Mouse (Mus musculus): ENCODE data around the gene Wipf3. TPM values are rescaled to one million over a fixed set of nuclear protein-coding genes. Genes with fewer than 3 reads are reported as not detected.
A peak's percentile ranks its signal among the peaks of the same experiment; 100 is the strongest.

Gene Wipf3
- polyA plus RNA-seq (2015; fragmentation: Nextera tagmentation; extraction: Ambion mirVana): 2.2 and 2.5 TPM in 2 replicates

DNA sequence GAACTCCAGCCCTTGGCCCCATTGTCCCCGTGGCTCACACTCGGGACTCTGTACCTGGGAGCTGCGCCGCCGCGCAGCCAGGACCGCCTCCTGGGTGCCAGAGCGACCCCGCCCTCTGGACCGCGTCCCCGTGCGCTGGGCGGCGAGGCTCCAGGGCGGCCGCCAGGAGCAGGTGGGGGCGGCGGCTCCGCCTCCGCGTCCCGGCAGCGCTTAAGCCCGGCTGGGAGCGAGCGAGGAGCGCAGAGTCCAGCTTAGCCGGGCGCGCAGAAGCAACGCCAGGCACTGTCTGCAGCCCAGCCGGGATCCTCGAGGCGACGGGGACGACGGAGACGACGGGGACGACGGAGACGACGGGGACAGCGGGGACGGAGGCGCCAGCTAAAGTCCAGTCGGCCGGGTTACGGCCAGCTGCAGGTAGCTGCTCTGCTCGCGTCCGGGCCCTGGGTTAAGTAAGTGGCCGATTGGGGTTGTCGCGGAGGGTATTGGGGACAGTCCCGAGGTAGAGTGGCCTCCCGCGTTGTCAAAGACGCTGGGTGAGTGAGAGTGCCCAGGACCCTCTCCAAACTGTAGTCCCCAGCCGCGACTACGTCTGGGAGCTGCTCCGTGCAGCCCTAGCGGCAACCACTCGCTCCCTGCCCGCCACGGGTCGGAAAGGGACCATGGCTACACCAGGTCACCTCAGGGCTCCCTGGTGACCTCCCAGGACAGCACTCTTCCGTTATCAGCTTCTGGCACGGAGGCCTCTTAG is at the start of gene Wipf3:
Wipf3 (plus strand) TSS at position 157 of the 748 bp plus-strand sequence.
- Histone ChIP-seq H3K4me1 (peaks cover 23% of the 10 kb centered on the region), H3K4me2 (peak within 1 kb of the TSS; percentile 96), H3K9ac (peak within 1 kb of the TSS; percentile 50), H3K36me3 (no peaks in the 10 kb centered on the region), H3K27me3 (peaks cover 48% of the 10 kb centered on the region), H3K27ac (0 out of 2 replicates have a peak within 1 kb of the TSS, but pooled peaks have one; percentile 18), H3K9me3 (replicated peaks) (no peaks in the 10 kb centered on the region), H3K4me3 (replicated peaks) (peak within 1 kb of the TSS; percentile 58)
- under 1% methylated on average over 71 of the region's 71 CpGs for WGBS
- ATAC-seq (replicated peaks; ENCODE audit: low FRiP score): peak; percentile 93

GRCm38 (mm10) chr6:54382636-54383035 is 46.8 kb upstream of the Wipf3 start:
- no peak for ATAC-seq (replicated peaks; ENCODE audit: low FRiP score)
- Histone ChIP-seq H3K36me3 (no peaks in the 10 kb centered on the region), H3K9me3 (replicated peaks) (no peaks in the 10 kb centered on the region), H3K4me2 (no peak overlapping the region), H3K4me3 (replicated peaks) (no peak overlapping the region), H3K27me3 (no peaks in the 10 kb centered on the region), H3K9ac (no peak overlapping the region), H3K4me1 (0 out of 2 replicates have a peak, but pooled peaks cover 3% of the 10 kb centered on the region), H3K27ac (no peak overlapping the region)
- WGBS: 47% methylated on average over 8 of the region's 8 CpGs

GRCm38 (mm10) chr6:54383893-54384524 is 45.4 kb upstream of the Wipf3 start:
- Histone ChIP-seq H3K9me3 (replicated peaks) (no peaks in the 10 kb centered on the region), H3K27ac (no peak overlapping the region), H3K4me1 (0 out of 2 replicates have a peak, but pooled peaks cover 3% of the 10 kb centered on the region), H3K36me3 (no peaks in the 10 kb centered on the region), H3K27me3 (no peaks in the 10 kb centered on the region), H3K4me3 (replicated peaks) (no peak overlapping the region), H3K4me2 (no peak overlapping the region), H3K9ac (no peak overlapping the region)
- WGBS: 65% methylated on average over 12 of the region's 12 CpGs
- no peak for ATAC-seq (replicated peaks; ENCODE audit: low FRiP score)

DNA sequence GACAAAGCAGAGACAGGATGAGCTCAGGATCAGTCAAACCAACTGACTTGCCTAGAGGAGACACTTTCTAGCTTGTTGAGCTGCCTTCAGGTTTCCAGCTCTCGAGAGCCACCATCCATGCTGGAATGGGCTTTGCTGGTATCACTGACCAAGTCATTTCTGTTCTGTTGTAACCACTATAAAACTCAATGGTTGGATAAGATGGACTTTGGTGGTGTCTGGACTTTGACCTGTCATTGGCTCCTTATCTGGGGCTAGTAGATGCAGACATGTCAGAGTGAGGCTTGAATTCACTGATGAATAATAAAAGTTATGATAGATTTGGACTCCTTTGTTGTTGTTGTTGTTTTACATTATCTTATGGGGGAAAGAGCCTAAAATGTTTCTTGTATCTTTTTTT is 44.6 kb upstream of the Wipf3 start:
- no peaks in the 10 kb centered on the region for H3K36me3 ChIP-seq
- ATAC-seq (replicated peaks; ENCODE audit: low FRiP score): no peak
- no peak overlapping the region for H3K9ac ChIP-seq
- H3K27ac ChIP-seq: no peak overlapping the region
- H3K4me3 ChIP-seq (replicated peaks): no peak overlapping the region
- 0 out of 2 replicates have a peak, but pooled peaks cover 3% of the 10 kb centered on the region for H3K4me1 ChIP-seq
- H3K27me3 ChIP-seq: no peaks in the 10 kb centered on the region
- no peaks in the 10 kb centered on the region for H3K9me3 ChIP-seq (replicated peaks)
- WGBS: 91% methylated on average over 1 of the region's 1 CpGs
- no peak overlapping the region for H3K4me2 ChIP-seq

DNA sequence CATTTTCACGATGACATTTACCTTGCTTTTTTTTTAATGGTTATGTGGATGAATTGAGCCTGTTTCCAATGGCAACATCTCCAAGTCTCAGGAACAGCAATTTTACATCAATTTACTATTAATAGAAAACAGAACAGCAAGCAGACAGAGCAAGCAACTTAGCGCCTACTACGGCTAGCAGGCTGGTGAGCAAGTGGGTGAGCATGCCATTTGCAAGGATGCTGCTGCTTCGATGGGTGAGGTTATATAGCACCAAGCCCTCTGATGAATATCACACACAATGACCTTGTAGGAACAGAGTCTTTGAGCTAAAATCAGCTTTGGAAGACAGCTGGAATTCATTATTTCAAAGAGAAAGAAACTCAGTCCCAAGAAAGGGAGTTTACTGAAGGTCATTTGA is 43.0 kb upstream of the Wipf3 start:
- Histone ChIP-seq H3K36me3 (no peaks in the 10 kb centered on the region), H3K4me1 (0 out of 2 replicates have a peak, but pooled peaks cover 3% of the 10 kb centered on the region), H3K4me2 (no peak overlapping the region), H3K4me3 (replicated peaks) (no peak overlapping the region), H3K27ac (no peak overlapping the region), H3K9ac (no peak overlapping the region), H3K27me3 (no peaks in the 10 kb centered on the region), H3K9me3 (replicated peaks) (no peaks in the 10 kb centered on the region)
- WGBS: 83% methylated on average over 4 of the region's 4 CpGs
- no peak for ATAC-seq (replicated peaks; ENCODE audit: low FRiP score)

- H3K9ac ChIP-seq: no peak overlapping the region
Observed at GRCm38 (mm10) chr6:54387044-54387443, 42.4 kb upstream of the Wipf3 start.

DNA sequence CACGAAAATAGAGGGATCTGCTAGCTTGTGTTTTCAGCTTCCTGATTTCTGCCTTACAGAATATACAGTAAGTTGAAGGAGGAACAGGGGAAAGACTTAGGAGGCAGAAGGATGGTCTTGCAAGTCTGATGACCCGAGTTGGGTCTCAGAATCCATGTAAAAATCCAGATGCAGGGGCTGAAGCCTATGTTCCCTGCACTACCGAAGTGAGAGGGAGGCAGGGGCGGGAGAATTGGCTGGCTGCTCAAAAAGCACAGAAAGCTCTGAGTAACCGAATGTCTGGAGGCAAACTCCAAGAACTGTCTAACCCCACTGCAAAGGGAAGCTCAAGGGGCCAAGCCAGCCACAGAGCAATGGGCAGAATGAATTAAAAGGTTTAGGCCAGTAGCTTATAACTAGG is 41.7 kb upstream of the Wipf3 start:
- Histone ChIP-seq H3K36me3 (no peaks in the 10 kb centered on the region), H3K9ac (no peak overlapping the region), H3K4me2 (no peak overlapping the region), H3K4me1 (0 out of 2 replicates have a peak, but pooled peaks cover 3% of the 10 kb centered on the region), H3K4me3 (replicated peaks) (no peak overlapping the region), H3K9me3 (replicated peaks) (no peaks in the 10 kb centered on the region), H3K27ac (no peak overlapping the region), H3K27me3 (no peaks in the 10 kb centered on the region)
- ATAC-seq (replicated peaks; ENCODE audit: low FRiP score): no peak
- 78% methylated on average over 5 of the region's 5 CpGs for WGBS

More at GRCm38 (mm10) chr6:54387044-54387443, 42.4 kb upstream of the Wipf3 start:
- Histone ChIP-seq H3K27me3 (no peaks in the 10 kb centered on the region), H3K9me3 (replicated peaks) (no peaks in the 10 kb centered on the region), H3K36me3 (no peaks in the 10 kb centered on the region), H3K4me2 (no peak overlapping the region), H3K27ac (no peak overlapping the region), H3K4me1 (0 out of 2 replicates have a peak, but pooled peaks cover 3% of the 10 kb centered on the region), H3K4me3 (replicated peaks) (no peak overlapping the region)
- 85% methylated on average over 3 of the region's 3 CpGs for WGBS
- ATAC-seq (replicated peaks; ENCODE audit: low FRiP score): no peak

- Histone ChIP-seq H3K9me3 (replicated peaks) (no peaks in the 10 kb centered on the region), H3K9ac (no peak overlapping the region), H3K4me1 (0 out of 2 replicates have a peak, but pooled peaks cover 3% of the 10 kb centered on the region), H3K4me3 (replicated peaks) (no peak overlapping the region), H3K27ac (no peak overlapping the region), H3K27me3 (no peaks in the 10 kb centered on the region), H3K4me2 (no peak overlapping the region), H3K36me3 (no peaks in the 10 kb centered on the region)
- no peak for ATAC-seq (replicated peaks; ENCODE audit: low FRiP score)
- 76% methylated on average over 7 of the region's 7 CpGs for WGBS
Observed at GRCm38 (mm10) chr6:54388690-54389275, 40.6 kb upstream of the Wipf3 start.

GRCm38 (mm10) chr6:54391765-54392164 is 37.6 kb upstream of the Wipf3 start:
- Histone ChIP-seq H3K27ac (no peak overlapping the region), H3K36me3 (no peaks in the 10 kb centered on the region), H3K4me3 (replicated peaks) (no peak overlapping the region), H3K9ac (no peak overlapping the region), H3K4me1 (no peaks in the 10 kb centered on the region), H3K4me2 (no peak overlapping the region), H3K27me3 (no peaks in the 10 kb centered on the region), H3K9me3 (replicated peaks) (no peaks in the 10 kb centered on the region)
- WGBS: 2% methylated on average over 3 of the region's 3 CpGs
- ATAC-seq (replicated peaks; ENCODE audit: low FRiP score): no peak

DNA sequence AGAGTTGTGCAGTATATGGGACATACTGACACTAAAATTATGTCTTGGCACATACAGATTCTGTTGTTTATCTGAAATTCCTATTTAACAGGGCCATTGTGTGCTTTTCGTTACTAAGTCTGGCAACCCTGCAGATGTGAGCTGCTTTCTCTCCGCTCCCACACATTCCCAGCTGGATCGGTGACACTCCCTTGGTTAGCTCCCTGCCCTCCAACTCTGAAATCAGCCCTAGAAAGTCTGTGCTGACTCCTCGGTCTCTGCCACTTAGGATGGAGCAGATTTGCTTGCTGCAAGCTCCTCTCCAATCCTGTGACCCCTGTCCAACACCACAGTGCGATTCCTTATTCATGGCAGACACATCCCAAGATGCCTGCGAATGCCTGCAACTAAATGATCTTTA is 35.5 kb upstream of the Wipf3 start:
- ATAC-seq (replicated peaks; ENCODE audit: low FRiP score): no peak
- H3K27me3 ChIP-seq: no peaks in the 10 kb centered on the region
- H3K9ac ChIP-seq: no peak overlapping the region
- no peaks in the 10 kb centered on the region for H3K4me1 ChIP-seq
- H3K9me3 ChIP-seq (replicated peaks): no peaks in the 10 kb centered on the region
- no peak overlapping the region for H3K4me3 ChIP-seq (replicated peaks)
- H3K36me3 ChIP-seq: no peaks in the 10 kb centered on the region
- H3K27ac ChIP-seq: no peak overlapping the region
- 48% methylated on average over 6 of the region's 6 CpGs for WGBS
- no peak overlapping the region for H3K4me2 ChIP-seq

GRCm38 (mm10) chr6:54399194-54399923 is 30.0 kb upstream of the Wipf3 start:
- H3K4me2 ChIP-seq: no peak overlapping the region
- no peak for ATAC-seq (replicated peaks; ENCODE audit: low FRiP score)

More at GRCm38 (mm10) chr6:54399194-54399923, 30.0 kb upstream of the Wipf3 start:
- no peaks in the 10 kb centered on the region for H3K9me3 ChIP-seq (replicated peaks)
- WGBS: 46% methylated on average over 11 of the region's 11 CpGs
- H3K4me3 ChIP-seq (replicated peaks): no peak overlapping the region
- peak overlapping the region; percentile 49 for H3K27ac ChIP-seq
- H3K27me3 ChIP-seq: no peaks in the 10 kb centered on the region
- H3K4me1 ChIP-seq: peaks cover 9% of the 10 kb centered on the region
- no peaks in the 10 kb centered on the region for H3K36me3 ChIP-seq
- no peak overlapping the region for H3K9ac ChIP-seq

Data from kidney, embryonic 15.5 days (tissue).